Comparison of ENCODE assay signal across 8 mouse cellular contexts in genomic region chrX:100738918-100739317, GRCm38 (mm10). TPM values are rescaled to one million over a fixed set of nuclear protein-coding genes. Genes with fewer than 3 reads are reported as not detected.
DNase-seq lines count a peak whose midpoint lies in the region; ATAC-seq and TF ChIP-seq lines count a peak whose summit lies in the region.

No protein-coding gene starts in this region.

- peak overlapping the region; percentile 57 for H3K4me3 ChIP-seq in bone marrow macrophage, adult 2 months (ENCODE audit: insufficient read depth, low read length)
- peak overlapping the region; percentile 43 for H3K4me3 ChIP-seq in forebrain, embryonic 10.5 days
- H3K4me3 ChIP-seq in heart, embryonic 12.5 days: peak overlapping the region; percentile 36; the same call in 1 of the 2 replicates
- H3K4me3 ChIP-seq in kidney, embryonic 15.5 days (replicated peaks): peak overlapping the region; percentile 35
- H3K4me3 ChIP-seq in midbrain, embryonic 16.5 days (ENCODE audit: low read depth, low read length): peak overlapping the region; percentile 35
- H3K4me3 ChIP-seq in stomach, postnatal 0 days (ENCODE audit: low read depth, low read length): peak overlapping the region; percentile 19

- ATAC-seq in heart, embryonic 12.5 days (ENCODE audit: insufficient number of reproducible peaks, low FRiP score): no peak
- ATAC-seq in kidney, embryonic 15.5 days (replicated peaks; ENCODE audit: low FRiP score): 0 out of 2 replicates have a peak, but pooled peaks have one; percentile 56
- peak; percentile 80 for ATAC-seq in midbrain, embryonic 16.5 days
- peak; percentile 56; the same call in 1 of the 2 replicates for ATAC-seq in stomach, postnatal 0 days (ENCODE audit: low FRiP score, low TSS enrichment)

- no peak for TF ChIP-seq POLR2A in bone marrow macrophage, adult 2 months (IDR thresholded peaks at IDR 0.05; ENCODE audit: borderline replicate concordance, low read depth, low read length)

- peak; percentile 47 for DNase-seq in CD4-positive, CD25-positive, alpha-beta regulatory T cell, adult 2 months (ENCODE audit: low read depth, low spot score)
- DNase-seq in forebrain, embryonic 10.5 days (ENCODE audit: extremely low spot score, low spot score): peak; percentile 36
- peak; percentile 36 for DNase-seq in liver
- peak; percentile 56 for DNase-seq in stomach, postnatal 0 days (ENCODE audit: low spot score)

- peaks cover 81% of the 10 kb centered on the region for H3K27me3 ChIP-seq in forebrain, embryonic 10.5 days (ENCODE audit: poor library complexity, severe bottlenecking)
- H3K27me3 ChIP-seq in heart, embryonic 12.5 days (replicated peaks): peaks cover 12% of the 10 kb centered on the region
- peaks cover 52% of the 10 kb centered on the region for H3K27me3 ChIP-seq in kidney, embryonic 15.5 days
- H3K27me3 ChIP-seq in midbrain, embryonic 16.5 days (ENCODE audit: control insufficient read depth, insufficient read depth, low read depth, low read length): no peaks in the 10 kb centered on the region
- H3K27me3 ChIP-seq in stomach, postnatal 0 days (ENCODE audit: control insufficient read depth, insufficient read depth, low read length): no peaks in the 10 kb centered on the region

- H3K4me2 ChIP-seq in heart, embryonic 12.5 days: peak overlapping the region; percentile 65
- H3K4me2 ChIP-seq in kidney, embryonic 15.5 days: peak overlapping the region; percentile 58
- H3K4me2 ChIP-seq in midbrain, embryonic 16.5 days (ENCODE audit: low read length): peak overlapping the region; percentile 54
- H3K4me2 ChIP-seq in stomach, postnatal 0 days (replicated peaks; ENCODE audit: low read depth): peak overlapping the region; percentile 45

- TF ChIP-seq EP300 in stomach, postnatal 0 days (optimal IDR thresholded peaks at IDR 0.05): no peak

- 0 out of 2 replicates have a peak, but pooled peaks cover 2% of the 10 kb centered on the region for H3K9me3 ChIP-seq in forebrain, embryonic 10.5 days
- H3K9me3 ChIP-seq in heart, embryonic 12.5 days (replicated peaks): 0 out of 2 replicates have a peak, but pooled peaks cover 4% of the 10 kb centered on the region
- no peaks in the 10 kb centered on the region for H3K9me3 ChIP-seq in kidney, embryonic 15.5 days (replicated peaks)
- no peaks in the 10 kb centered on the region for H3K9me3 ChIP-seq in midbrain, embryonic 16.5 days (replicated peaks; ENCODE audit: control insufficient read depth, low read length, poor library complexity, severe bottlenecking)
- H3K9me3 ChIP-seq in stomach, postnatal 0 days (ENCODE audit: control insufficient read depth, low read length): no peaks in the 10 kb centered on the region

- 17% methylated on average over 14 of the region's 14 CpGs for WGBS in forebrain, embryonic 10.5 days
- WGBS in heart, embryonic 12.5 days: 15% methylated on average over 14 of the region's 14 CpGs
- WGBS in kidney, embryonic 15.5 days: 19% methylated on average over 14 of the region's 14 CpGs
- WGBS in midbrain, embryonic 16.5 days: 14% methylated on average over 14 of the region's 14 CpGs
- 17% methylated on average over 14 of the region's 14 CpGs for WGBS in stomach, postnatal 0 days

- H3K9ac ChIP-seq in heart, embryonic 12.5 days: no peak overlapping the region
- no peak overlapping the region for H3K9ac ChIP-seq in kidney, embryonic 15.5 days
- peak overlapping the region; percentile 50 for H3K9ac ChIP-seq in midbrain, embryonic 16.5 days (ENCODE audit: low read depth, low read length)
- no peak overlapping the region for H3K9ac ChIP-seq in stomach, postnatal 0 days (ENCODE audit: low read length)

- 0 out of 2 replicates have a peak, but pooled peaks have one; percentile 13 for TF ChIP-seq CTCF in bone marrow macrophage, adult 2 months (IDR thresholded peaks at IDR 0.05; ENCODE audit: low read depth, low read length)
- TF ChIP-seq CTCF in stomach, postnatal 0 days (IDR thresholded peaks at IDR 0.05; ENCODE audit: low read depth): peak; percentile 70

- H3K27ac ChIP-seq in bone marrow macrophage, adult 2 months (ENCODE audit: insufficient read depth, low read depth, low read length): no peak overlapping the region
- H3K27ac ChIP-seq in forebrain, embryonic 10.5 days: no peak overlapping the region
- H3K27ac ChIP-seq in heart, embryonic 12.5 days (ENCODE audit: poor library complexity, severe bottlenecking): no peak overlapping the region
- no peak overlapping the region for H3K27ac ChIP-seq in kidney, embryonic 15.5 days
- no peak overlapping the region; the same call in 1 of the 2 replicates for H3K27ac ChIP-seq in midbrain, embryonic 16.5 days (ENCODE audit: low read length)
- no peak overlapping the region for H3K27ac ChIP-seq in stomach, postnatal 0 days (replicated peaks)

- no peaks in the 10 kb centered on the region for H3K36me3 ChIP-seq in forebrain, embryonic 10.5 days (replicated peaks)
- H3K36me3 ChIP-seq in heart, embryonic 12.5 days: no peaks in the 10 kb centered on the region
- H3K36me3 ChIP-seq in kidney, embryonic 15.5 days: no peaks in the 10 kb centered on the region
- H3K36me3 ChIP-seq in midbrain, embryonic 16.5 days (ENCODE audit: control insufficient read depth, insufficient read depth, low read length): no peaks in the 10 kb centered on the region
- H3K36me3 ChIP-seq in stomach, postnatal 0 days (ENCODE audit: control insufficient read depth, insufficient read depth, low read length): no peaks in the 10 kb centered on the region

- peaks cover 9% of the 10 kb centered on the region for H3K4me1 ChIP-seq in bone marrow macrophage, adult 2 months (ENCODE audit: control insufficient read depth, insufficient read depth, low read length)
- peaks cover 14% of the 10 kb centered on the region for H3K4me1 ChIP-seq in forebrain, embryonic 10.5 days
- no peaks in the 10 kb centered on the region for H3K4me1 ChIP-seq in heart, embryonic 12.5 days (replicated peaks)
- H3K4me1 ChIP-seq in kidney, embryonic 15.5 days: no peaks in the 10 kb centered on the region
- no peaks in the 10 kb centered on the region for H3K4me1 ChIP-seq in midbrain, embryonic 16.5 days (ENCODE audit: control insufficient read depth, insufficient read depth, low read length)
- no peaks in the 10 kb centered on the region for H3K4me1 ChIP-seq in stomach, postnatal 0 days (replicated peaks; ENCODE audit: control insufficient read depth, insufficient read depth)

RNA-seq across cellular contexts. Expression of gene Gdpd2, which starts 9.2 kb away (rescaled TPM):
- not detected in 2 replicates for polyA plus RNA-seq in bone marrow macrophage, adult 2 months (2012; ENCODE audit: insufficient read depth, insufficient read length, missing spikeins)
- polyA plus RNA-seq in forebrain, embryonic 10.5 days (2016; fragmentation: Nextera tagmentation; extraction: Ambion mirVana): 3.6 and 3.8 TPM in 2 replicates
- 0.43 and 0.59 TPM in 2 replicates for polyA plus RNA-seq in heart, embryonic 12.5 days (2016; fragmentation: Nextera tagmentation; extraction: Ambion mirVana)
- 2.1 and 3.3 TPM in 2 replicates for polyA plus RNA-seq in kidney, embryonic 15.5 days (2015; fragmentation: Nextera tagmentation; extraction: Ambion mirVana)
- 41.6 and 54.6 TPM in 2 replicates for polyA plus RNA-seq in midbrain, embryonic 16.5 days (2015; fragmentation: Nextera tagmentation; extraction: Ambion mirVana)
- 21.4 and 28.1 TPM in 2 replicates for polyA plus RNA-seq in stomach, postnatal 0 days (2015; fragmentation: Nextera tagmentation; extraction: Ambion mirVana)

RNA-seq across cellular contexts. Expression of gene Dlg3, which starts 28.6 kb away (rescaled TPM):
- polyA plus RNA-seq in bone marrow macrophage, adult 2 months (2012; ENCODE audit: insufficient read depth, insufficient read length, missing spikeins): 4.1 and 4.2 TPM in 2 replicates
- polyA plus RNA-seq in forebrain, embryonic 10.5 days (2016; fragmentation: Nextera tagmentation; extraction: Ambion mirVana): 15.6 and 16.8 TPM in 2 replicates
- polyA plus RNA-seq in heart, embryonic 12.5 days (2016; fragmentation: Nextera tagmentation; extraction: Ambion mirVana): 4.7 and 5.1 TPM in 2 replicates
- 4.6 and 5.0 TPM in 2 replicates for polyA plus RNA-seq in kidney, embryonic 15.5 days (2015; fragmentation: Nextera tagmentation; extraction: Ambion mirVana)
- 8.0 and 10.5 TPM in 2 replicates for polyA plus RNA-seq in midbrain, embryonic 16.5 days (2015; fragmentation: Nextera tagmentation; extraction: Ambion mirVana)
- 3.0 and 3.2 TPM in 2 replicates for polyA plus RNA-seq in stomach, postnatal 0 days (2015; fragmentation: Nextera tagmentation; extraction: Ambion mirVana)
